Mouse (Mus musculus) megakaryocyte, adult 5-6 weeks (primary cell): ENCODE measurements around the gene Il1rap. TPM values are rescaled to one million over a fixed set of nuclear protein-coding genes. Genes with fewer than 3 reads are reported as not detected.

Experiments used
- ATAC-seq: 2 replicates; pipeline ENCODE4 v1.8.0; 2016; ENCODE audit warnings: mild to moderate bottlenecking, inconsistent platforms; ENCODE audit not compliant: poor library complexity, severe bottlenecking
- total RNA-seq, 2 experiments: library from RNA; stranded (forward) in 1 of 2; stranded (reverse) in 1 of 2; fragments of 153-499, 151-499 nt in 1 of 2; fragments of 221-1000, 200-1000 nt in 1 of 2; gene quantifications; 2 replicates each; pipeline versions ENCODE4 v1.2.3 to v1.2.4; 2015 to 2017

The Il1rap gene
- total RNA-seq, 2 experiments from 2014 or later: 8.8 to 15.8 TPM

DNA sequence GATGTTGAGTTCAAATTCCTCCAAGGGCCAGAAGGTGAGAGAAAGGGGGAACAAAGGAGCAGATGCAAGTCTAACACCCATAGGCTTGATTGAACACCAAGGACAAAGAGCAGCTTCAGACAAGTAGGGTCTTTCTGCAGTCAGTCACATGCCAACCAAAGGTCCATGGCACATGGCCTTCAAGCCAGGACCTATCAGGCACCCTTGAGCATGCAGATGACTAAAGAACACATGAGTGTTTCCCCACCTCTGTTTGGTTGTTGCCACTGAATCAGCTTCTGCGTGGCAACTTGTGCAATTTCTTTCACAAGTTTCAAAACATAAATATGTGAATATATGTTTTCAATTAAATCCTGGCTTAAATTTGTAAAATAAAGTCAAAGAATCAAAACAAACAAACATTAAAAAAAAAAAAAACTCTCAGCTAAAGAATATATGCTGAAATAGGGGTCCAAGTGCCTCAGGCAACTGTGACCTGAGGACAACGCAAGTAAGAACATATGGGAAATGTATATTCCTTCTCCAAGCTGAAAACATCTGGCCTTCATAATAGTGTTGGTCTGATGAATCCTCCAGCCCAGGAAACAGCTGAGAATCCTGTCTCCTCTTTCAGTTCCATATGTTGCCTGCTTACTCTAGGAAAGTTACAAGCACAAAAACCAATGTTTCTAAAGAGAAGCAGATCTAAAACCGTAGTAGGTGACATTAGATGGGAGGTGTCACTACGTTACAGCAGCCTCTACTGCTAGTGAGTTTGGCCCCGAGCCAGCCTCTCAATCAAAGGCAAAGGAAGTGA, 142.6 kb downstream of the Il1rap start:
- ATAC-seq: peak; percentile 25; the same call in 1 of the 2 replicates

DNA sequence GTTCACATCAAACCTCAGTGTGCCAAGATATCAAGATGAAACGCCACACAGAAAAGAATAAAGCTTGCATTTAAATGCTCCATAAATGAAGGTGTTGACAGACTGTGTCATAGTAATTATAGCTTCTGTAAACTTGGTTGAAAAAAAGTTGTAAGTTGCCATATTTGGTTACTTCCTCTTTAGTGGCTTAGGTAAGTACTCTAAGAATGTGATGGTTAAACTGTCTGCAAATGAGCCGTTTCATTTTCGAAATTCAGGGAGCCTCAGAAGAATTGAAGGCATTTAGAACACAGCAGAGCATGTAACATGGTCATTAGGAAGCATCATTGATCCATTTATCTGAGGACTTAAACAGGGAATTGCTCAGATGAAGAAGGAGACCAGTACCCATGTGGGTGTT, 146.6 kb downstream of the Il1rap start:
- ATAC-seq: peak; percentile 83

DNA sequence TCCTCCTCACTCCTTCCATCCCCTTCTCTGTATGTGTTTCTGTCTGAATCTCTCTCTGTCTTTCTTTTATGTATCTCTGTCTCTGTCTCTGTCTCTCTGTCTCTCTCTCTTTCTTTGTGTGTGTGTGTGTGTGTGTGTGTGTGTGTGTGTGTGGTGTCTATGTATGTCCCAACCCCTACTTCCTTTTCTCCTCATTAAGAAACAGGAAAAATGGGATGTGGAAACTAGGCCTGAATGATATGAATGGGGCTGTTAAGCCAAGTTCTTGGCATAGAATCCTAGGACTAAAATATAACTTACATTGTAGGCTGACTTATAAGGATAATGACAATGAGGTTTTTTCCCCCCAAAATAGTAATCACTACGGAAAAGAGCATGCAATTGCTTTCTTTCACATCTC, 149.4 kb downstream of the Il1rap start:
- ATAC-seq: peak; percentile 59

DNA sequence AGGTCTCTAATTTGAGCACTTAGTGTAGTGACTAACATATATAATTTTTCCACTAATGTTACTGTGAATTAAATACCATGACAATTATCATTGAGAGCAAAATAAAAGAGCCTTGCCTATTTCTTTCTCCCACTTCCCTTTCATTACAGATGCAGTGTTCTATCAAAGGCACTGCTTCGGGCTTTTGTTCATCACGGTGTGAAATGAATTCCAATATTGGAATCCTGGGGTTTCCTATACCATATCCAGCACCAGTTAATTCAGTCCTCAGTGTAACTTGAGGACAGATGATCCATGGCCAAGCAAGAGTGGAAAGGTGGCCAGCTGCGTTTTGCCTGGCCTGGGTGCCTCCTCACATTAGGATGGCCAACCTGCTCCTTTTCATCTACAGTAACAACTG, 151.1 kb downstream of the Il1rap start:
- no peak for ATAC-seq

DNA sequence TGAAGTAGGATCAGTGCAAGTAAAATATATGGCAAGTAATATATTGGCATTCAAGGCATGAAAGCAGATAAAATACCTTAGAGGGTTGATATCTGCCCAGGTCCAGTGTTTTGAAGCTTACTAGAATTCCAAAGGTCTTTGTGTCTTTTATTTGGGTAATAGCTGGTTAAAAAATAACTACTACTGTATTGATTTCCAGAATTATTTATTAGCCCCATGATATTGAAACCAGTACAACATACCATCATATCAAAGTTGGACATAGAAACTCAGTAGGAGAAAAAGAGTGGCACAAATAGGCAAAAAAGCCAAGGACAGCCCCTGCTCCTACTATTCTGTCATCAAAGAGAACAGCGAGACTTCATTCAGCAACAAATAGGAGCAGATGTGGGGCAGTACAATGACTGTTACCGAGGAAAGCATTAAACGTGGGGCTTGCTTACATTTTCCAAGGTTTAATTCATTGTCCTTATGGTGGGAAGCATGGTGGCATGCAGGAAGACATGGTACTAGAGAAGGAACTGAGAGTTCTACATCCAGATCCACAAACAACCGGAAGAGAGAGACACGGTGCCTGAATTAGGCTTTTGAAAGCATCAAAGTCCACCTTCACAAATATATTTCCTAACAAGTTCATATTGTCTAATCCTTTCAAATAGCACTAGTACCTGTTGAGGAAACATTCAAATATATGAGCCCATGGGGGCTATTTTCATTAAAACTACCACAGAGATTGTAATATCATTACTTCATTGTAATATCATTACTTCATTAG, 174.1 kb downstream of the Il1rap start:
- no peak for ATAC-seq

DNA sequence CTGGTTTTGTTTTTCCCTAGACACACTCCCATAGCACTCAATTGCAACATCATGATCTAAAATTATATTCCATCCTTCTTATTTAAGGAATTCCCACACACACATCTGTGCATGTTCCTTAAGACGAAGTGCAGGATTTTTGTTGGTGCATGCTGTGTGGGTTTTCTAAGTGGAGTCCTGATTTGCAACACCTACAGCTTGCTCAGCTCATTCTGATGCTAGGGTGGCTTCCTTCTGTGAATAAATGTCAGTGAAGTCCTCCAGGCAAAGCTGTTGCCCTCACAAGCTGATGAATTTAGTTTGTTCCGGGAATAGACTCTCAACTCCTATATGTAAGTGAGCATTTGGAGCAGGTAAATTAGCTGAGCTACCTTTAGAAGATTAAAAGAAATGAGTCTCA, 194.5 kb downstream of the Il1rap start:
- ATAC-seq: no peak

DNA sequence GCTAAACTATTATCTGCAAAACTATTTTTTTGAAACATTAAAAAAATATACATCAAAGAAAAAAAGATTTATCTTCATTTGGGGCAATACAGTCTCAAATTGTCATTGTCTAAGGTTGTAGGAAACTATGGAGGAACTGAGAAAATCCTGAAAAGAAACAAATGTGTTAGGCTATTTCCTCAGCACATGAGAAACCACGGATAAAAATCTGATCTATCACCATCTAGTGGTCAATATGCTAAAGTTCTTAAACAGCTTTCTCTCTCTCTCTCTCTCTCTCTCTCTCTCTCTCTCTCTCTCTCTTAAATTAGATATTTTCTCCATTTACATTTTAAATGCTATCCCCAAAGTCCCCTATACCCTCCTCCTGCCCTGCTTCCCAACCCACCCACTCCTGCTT, 195.6 kb downstream of the Il1rap start:
- peak; percentile 49; the same call in 1 of the 2 replicates for ATAC-seq

Other genes starting within 250 kb of the Il1rap start
- 5.7 and 7.0 TPM in 2 replicates for gene Cldn1, start 209.9 kb upstream of the Il1rap start, total RNA-seq (2015)
- 3.1 and 6.4 TPM in 2 replicates for gene Cldn1, start 209.9 kb upstream of the Il1rap start, total RNA-seq (2017)
- not detected in 2 replicates for gene Cldn16, start 118.6 kb upstream of the Il1rap start, total RNA-seq (2015)
- not detected in 2 replicates for gene Cldn16, start 118.6 kb upstream of the Il1rap start, total RNA-seq (2017)
- not detected in 2 replicates for gene Tmem207, start 54.9 kb upstream of the Il1rap start, total RNA-seq (2015)
- gene Tmem207, start 54.9 kb upstream of the Il1rap start, total RNA-seq (2017): not detected in 2 replicates